Mouse (Mus musculus) forebrain, embryonic 12.5 days (tissue): Measurements from ENCODE around the gene Krt71. TPM values are rescaled to one million over a fixed set of nuclear protein-coding genes. Genes with fewer than 3 reads are reported as not detected.

Experiments used
- ATAC-seq: fragments of 200-750 bp; cut with Nextera tagmentation; 2 replicates; pipeline ENCODE4 v1.8.0; 2017; ENCODE audit warnings: moderate TSS enrichment; ENCODE audit not compliant: low FRiP score
- H3K27ac ChIP-seq: fragments of 300-500 bp; sonication (generic); 2 replicates; pipeline ENCODE4 v1.5.1; 2016; ENCODE audit warnings: mild to moderate bottlenecking
- H3K27me3 ChIP-seq: fragments of 300-500 bp; sonication (generic); 2 replicates; pipeline ENCODE4 v1.6.1; 2016; ENCODE audit warnings: mild to moderate bottlenecking
- H3K36me3 ChIP-seq: fragments of 300-500 bp; sonication (generic); replicated peaks from 2 replicates; pipeline ENCODE4 v1.6.1; 2016; ENCODE audit warnings: mild to moderate bottlenecking
- H3K4me1 ChIP-seq: fragments of 300-500 bp; sonication (generic); 2 replicates; pipeline ENCODE4 v1.6.1; 2016
- H3K4me2 ChIP-seq: fragments of 300-500 bp; sonication (generic); 2 replicates; pipeline ENCODE4 v1.6.1; 2016; ENCODE audit warnings: mild to moderate bottlenecking, moderate library complexity
- H3K4me3 ChIP-seq: fragments of 300-500 bp; sonication (generic); replicated peaks from 2 replicates; pipeline ENCODE4 v1.5.1; 2016; ENCODE audit warnings: mild to moderate bottlenecking
- H3K9ac ChIP-seq: fragments of 300-500 bp; sonication (generic); 2 replicates; pipeline ENCODE4 v1.6.1; 2016; ENCODE audit warnings: mild to moderate bottlenecking
- H3K9me3 ChIP-seq: fragments of 300-500 bp; sonication (generic); 2 replicates; pipeline ENCODE4 v1.6.1; 2016
- WGBS: fragments of 180-500 bp; shearing (Covaris S2); methylation state at CpG from one replicate; pipeline ENCODE4 v1.1.7; 2016; 5-methylcytosine and 5-hydroxymethylcytosine counted together
- polyA plus RNA-seq: library from polyadenylated mRNA; unstranded; fragments of >200 nt; fragmentation: Nextera tagmentation; extraction: Ambion mirVana; gene quantifications from 2 replicates; pipeline ENCODE4 v1.2.1, GENCODE M21; 2016

The Krt71 gene
- not detected in 2 replicates for polyA plus RNA-seq

- Histone ChIP-seq H3K9me3 (no peaks in the 10 kb centered on the region), H3K27me3 (peaks cover 8% of the 10 kb centered on the region; the same call in 1 of the 2 replicates), H3K9ac (no peak within 1 kb of the TSS), H3K36me3 (no peaks in the 10 kb centered on the region), H3K4me3 (no peak within 1 kb of the TSS), H3K27ac (no peak within 1 kb of the TSS), H3K4me2 (no peak within 1 kb of the TSS), H3K4me1 (no peaks in the 10 kb centered on the region)
- ATAC-seq = no peak
- 57% methylated on average over 14 of the region's 14 CpGs for WGBS
Observed at GRCm38 (mm10) chr15:101742711-101743110, at the start of gene Krt71. Krt71 (minus strand) TSS chr15:101743109.

DNA sequence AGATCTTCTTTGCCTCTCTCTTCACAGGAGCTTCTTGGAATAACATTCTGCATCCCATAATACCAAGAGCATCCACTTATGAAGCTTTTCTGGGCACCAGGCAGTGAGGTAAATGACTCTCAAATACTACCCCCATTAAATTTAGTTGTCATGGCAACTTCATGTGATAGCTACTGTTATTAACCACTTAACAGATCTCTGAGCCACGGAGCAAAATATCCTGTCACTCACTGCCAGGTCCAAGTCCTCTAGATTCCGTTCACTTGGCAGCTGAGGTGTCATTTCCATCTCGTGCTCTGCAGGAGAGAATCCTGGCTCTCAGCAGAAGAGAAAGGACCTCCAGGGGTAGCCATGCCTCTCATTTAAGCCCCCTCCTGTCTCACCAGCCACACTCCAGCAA is 48.0 kb upstream of the Krt71 start:
- Histone ChIP-seq H3K27me3 (no peaks in the 10 kb centered on the region), H3K4me3 (no peak overlapping the region), H3K9me3 (no peaks in the 10 kb centered on the region), H3K9ac (no peak overlapping the region), H3K36me3 (no peaks in the 10 kb centered on the region), H3K4me1 (peaks cover 4% of the 10 kb centered on the region; the same call in 1 of the 2 replicates), H3K4me2 (no peak overlapping the region), H3K27ac (peak overlapping the region; percentile 72)
- WGBS = 26% methylated on average over 3 of the region's 3 CpGs
- peak; percentile 51; the same call in 1 of the 2 replicates for ATAC-seq

- H3K4me3 ChIP-seq = no peak within 1 kb of the TSS
- no peak for ATAC-seq
- no peak within 1 kb of the TSS for H3K27ac ChIP-seq
- no peak within 1 kb of the TSS for H3K9ac ChIP-seq
- H3K4me1 ChIP-seq = peaks cover 4% of the 10 kb centered on the region; the same call in 1 of the 2 replicates
- WGBS = 92% methylated on average over 18 of the region's 18 CpGs
- no peak within 1 kb of the TSS for H3K4me2 ChIP-seq
- H3K36me3 ChIP-seq = no peaks in the 10 kb centered on the region
- no peaks in the 10 kb centered on the region for H3K27me3 ChIP-seq
- no peaks in the 10 kb centered on the region for H3K9me3 ChIP-seq
Observed at GRCm38 (mm10) chr15:101786360-101786759, 43.5 kb upstream of the Krt71 start, which contains the start of gene Krt72. Krt72 (minus strand) TSS chr15:101786460.

DNA sequence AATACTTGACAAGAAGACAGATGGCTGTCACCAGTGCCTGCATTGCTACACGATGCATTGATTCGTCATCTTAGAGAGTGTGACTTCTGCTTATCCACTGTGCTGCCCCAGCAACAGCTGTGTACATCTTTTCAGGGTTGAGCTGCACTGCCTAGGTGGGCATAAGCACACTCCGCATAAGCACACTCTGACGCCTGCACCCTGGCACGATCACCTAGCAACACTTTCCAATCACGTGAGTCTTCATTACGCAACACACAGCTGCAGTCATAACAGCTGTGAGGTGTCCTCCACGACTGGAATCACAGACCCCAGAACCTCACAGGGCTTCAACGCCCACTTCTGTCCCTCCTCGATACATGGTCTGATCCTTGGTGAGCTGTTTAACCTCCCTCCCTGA is 30.5 kb upstream of the Krt71 start:
- WGBS = 88% methylated on average over 10 of the region's 10 CpGs
- no peak overlapping the region for H3K27ac ChIP-seq
- H3K4me2 ChIP-seq = no peak overlapping the region
- H3K9ac ChIP-seq = no peak overlapping the region
- peaks cover 4% of the 10 kb centered on the region; the same call in 1 of the 2 replicates for H3K27me3 ChIP-seq
- ATAC-seq = no peak
- H3K4me1 ChIP-seq = peaks cover 4% of the 10 kb centered on the region
- H3K36me3 ChIP-seq = no peaks in the 10 kb centered on the region
- H3K4me3 ChIP-seq = no peak overlapping the region
- H3K9me3 ChIP-seq = no peaks in the 10 kb centered on the region

GRCm38 (mm10) chr15:101772711-101773081 is 29.8 kb upstream of the Krt71 start:
- Histone ChIP-seq H3K27ac (no peak overlapping the region), H3K9ac (no peak overlapping the region), H3K4me1 (peaks cover 4% of the 10 kb centered on the region), H3K36me3 (no peaks in the 10 kb centered on the region), H3K4me2 (no peak overlapping the region), H3K9me3 (no peaks in the 10 kb centered on the region), H3K4me3 (no peak overlapping the region), H3K27me3 (peaks cover 4% of the 10 kb centered on the region; the same call in 1 of the 2 replicates)
- ATAC-seq = peak; percentile 60
- 11% methylated on average over 5 of the region's 5 CpGs for WGBS

GRCm38 (mm10) chr15:101772080-101772710 is 29.3 kb upstream of the Krt71 start:
- no peak for ATAC-seq

GRCm38 (mm10) chr15:101770226-101770625 is 27.3 kb upstream of the Krt71 start:
- H3K9ac ChIP-seq = no peak overlapping the region
- no peaks in the 10 kb centered on the region for H3K9me3 ChIP-seq
- no peak overlapping the region for H3K4me3 ChIP-seq
- no peak for ATAC-seq
- peaks cover 4% of the 10 kb centered on the region for H3K4me1 ChIP-seq
- 52% methylated on average over 8 of the region's 8 CpGs for WGBS
- H3K27me3 ChIP-seq = peaks cover 4% of the 10 kb centered on the region; the same call in 1 of the 2 replicates
- no peaks in the 10 kb centered on the region for H3K36me3 ChIP-seq
- no peak overlapping the region for H3K4me2 ChIP-seq
- H3K27ac ChIP-seq = no peak overlapping the region

More at GRCm38 (mm10) chr15:101772080-101772710, 29.3 kb upstream of the Krt71 start:
- H3K36me3 ChIP-seq = no peaks in the 10 kb centered on the region
- no peak overlapping the region for H3K9ac ChIP-seq
- H3K27me3 ChIP-seq = peaks cover 4% of the 10 kb centered on the region; the same call in 1 of the 2 replicates
- no peak overlapping the region for H3K27ac ChIP-seq
- no peaks in the 10 kb centered on the region for H3K9me3 ChIP-seq
- H3K4me1 ChIP-seq = peaks cover 4% of the 10 kb centered on the region
- WGBS = 78% methylated on average over 5 of the region's 5 CpGs
- H3K4me2 ChIP-seq = no peak overlapping the region
- H3K4me3 ChIP-seq = no peak overlapping the region

GRCm38 (mm10) chr15:101737786-101738185 is 5.1 kb downstream of the Krt71 start:
- Histone ChIP-seq H3K27me3 (peaks cover 7% of the 10 kb centered on the region; the same call in 1 of the 2 replicates), H3K4me3 (no peak overlapping the region), H3K9me3 (no peaks in the 10 kb centered on the region), H3K4me1 (no peaks in the 10 kb centered on the region), H3K9ac (no peak overlapping the region), H3K4me2 (no peak overlapping the region), H3K36me3 (no peaks in the 10 kb centered on the region), H3K27ac (no peak overlapping the region)
- no peak for ATAC-seq
- WGBS = 78% methylated on average over 7 of the region's 7 CpGs

DNA sequence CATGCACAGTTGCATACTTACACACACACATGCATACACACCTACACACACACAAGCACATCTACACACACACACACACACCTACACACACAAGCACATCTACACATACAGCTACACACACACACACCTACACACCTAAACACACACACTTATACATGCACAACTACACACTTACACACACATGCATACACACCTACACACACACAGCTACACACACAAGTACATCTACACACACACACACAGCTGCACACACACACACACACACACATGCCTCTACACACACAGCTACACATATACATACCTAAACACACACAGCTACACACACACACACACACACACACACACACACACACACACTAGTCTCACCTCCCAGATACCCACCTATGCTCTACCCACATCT is 12.3 kb downstream of the Krt71 start:
- H3K4me3 ChIP-seq = no peak overlapping the region

GRCm38 (mm10) chr15:101724686-101725085 is 18.2 kb downstream of the Krt71 start:
- no peak overlapping the region for H3K27ac ChIP-seq
- no peak overlapping the region for H3K9ac ChIP-seq
- no peak for ATAC-seq
- no peak overlapping the region for H3K4me2 ChIP-seq
- no peaks in the 10 kb centered on the region for H3K27me3 ChIP-seq
- WGBS = 70% methylated on average over 5 of the region's 5 CpGs
- no peaks in the 10 kb centered on the region for H3K36me3 ChIP-seq
- no peak overlapping the region for H3K4me3 ChIP-seq
- no peaks in the 10 kb centered on the region for H3K9me3 ChIP-seq
- no peaks in the 10 kb centered on the region for H3K4me1 ChIP-seq

More for the DNA sequence above, 12.3 kb downstream of the Krt71 start:
- Histone ChIP-seq H3K36me3 (no peaks in the 10 kb centered on the region), H3K27ac (no peak overlapping the region), H3K4me2 (no peak overlapping the region), H3K27me3 (no peaks in the 10 kb centered on the region), H3K9me3 (no peaks in the 10 kb centered on the region), H3K4me1 (no peaks in the 10 kb centered on the region), H3K9ac (no peak overlapping the region; the same call in 1 of the 2 replicates)
- no peak for ATAC-seq

- H3K27ac ChIP-seq = no peak overlapping the region
- H3K27me3 ChIP-seq = no peaks in the 10 kb centered on the region
- no peaks in the 10 kb centered on the region for H3K4me1 ChIP-seq
- H3K9me3 ChIP-seq = no peaks in the 10 kb centered on the region
- H3K9ac ChIP-seq = no peak overlapping the region
- WGBS = 66% methylated on average over 3 of the region's 3 CpGs
- no peak overlapping the region for H3K4me3 ChIP-seq
- no peak for ATAC-seq
- H3K36me3 ChIP-seq = no peaks in the 10 kb centered on the region
- no peak overlapping the region for H3K4me2 ChIP-seq
Observed at GRCm38 (mm10) chr15:101715831-101716230, 27.1 kb downstream of the Krt71 start.

- no peak overlapping the region for H3K27ac ChIP-seq
- no peak for ATAC-seq
- no peak overlapping the region for H3K4me2 ChIP-seq
- H3K4me3 ChIP-seq = no peak overlapping the region
- H3K9ac ChIP-seq = no peak overlapping the region
- no peaks in the 10 kb centered on the region for H3K27me3 ChIP-seq
- no peaks in the 10 kb centered on the region for H3K9me3 ChIP-seq
- no peaks in the 10 kb centered on the region for H3K4me1 ChIP-seq
- 94% methylated on average over 5 of the region's 5 CpGs for WGBS
- no peaks in the 10 kb centered on the region for H3K36me3 ChIP-seq
Observed at GRCm38 (mm10) chr15:101714356-101714755, 28.6 kb downstream of the Krt71 start.

GRCm38 (mm10) chr15:101713731-101714130 is 29.2 kb downstream of the Krt71 start:
- Histone ChIP-seq H3K27me3 (no peaks in the 10 kb centered on the region), H3K4me2 (no peak overlapping the region), H3K4me3 (no peak overlapping the region), H3K9ac (no peak overlapping the region), H3K4me1 (no peaks in the 10 kb centered on the region), H3K36me3 (no peaks in the 10 kb centered on the region), H3K9me3 (no peaks in the 10 kb centered on the region), H3K27ac (no peak overlapping the region)
- 77% methylated on average over 8 of the region's 8 CpGs for WGBS
- no peak for ATAC-seq
